Mouse (Mus musculus) neural tube, embryonic 12.5 days (tissue): ENCODE data around the gene Slc10a7. TPM values are rescaled to one million over a fixed set of nuclear protein-coding genes. Genes with fewer than 3 reads are reported as not detected.

Experiments used
- ATAC-seq: fragments of 200-750 bp; cut with Nextera tagmentation; 2 replicates; pipeline ENCODE4 v1.8.0; 2017; ENCODE audit warnings: low read depth, mild to moderate bottlenecking, moderate TSS enrichment, moderate library complexity; ENCODE audit not compliant: low FRiP score
- H3K27ac ChIP-seq: fragments of 300-500 bp; sonication (generic); 2 replicates; pipeline ENCODE4 v1.5.1; 2016
- H3K27me3 ChIP-seq: fragments of 300-500 bp; sonication (generic); replicated peaks from 2 replicates; pipeline ENCODE4 v1.6.1; 2016; ENCODE audit warnings: mild to moderate bottlenecking
- H3K36me3 ChIP-seq: fragments of 300-500 bp; sonication (generic); 2 replicates; pipeline ENCODE4 v1.6.1; 2016; ENCODE audit warnings: mild to moderate bottlenecking
- H3K4me1 ChIP-seq: fragments of 300-500 bp; sonication (generic); 2 replicates; pipeline ENCODE4 v1.6.1; 2016
- H3K4me2 ChIP-seq: fragments of 300-500 bp; sonication (generic); replicated peaks from 2 replicates; pipeline ENCODE4 v1.6.1; 2016; ENCODE audit warnings: mild to moderate bottlenecking
- H3K4me3 ChIP-seq: fragments of 300-500 bp; sonication (generic); 2 replicates; pipeline ENCODE4 v1.5.1; 2016
- H3K9ac ChIP-seq: fragments of 300-500 bp; sonication (generic); 2 replicates; pipeline ENCODE4 v1.6.1; 2016; ENCODE audit warnings: mild to moderate bottlenecking
- H3K9me3 ChIP-seq: fragments of 300-500 bp; sonication (generic); 2 replicates; pipeline ENCODE4 v1.6.1; 2016; ENCODE audit warnings: mild to moderate bottlenecking
- WGBS: fragments of 180-500 bp; shearing (Covaris S2); methylation state at CpG from one replicate; pipeline ENCODE4 v1.1.7; 2016; 5-methylcytosine and 5-hydroxymethylcytosine counted together
- polyA plus RNA-seq: library from polyadenylated mRNA; unstranded; fragments of >200 nt; fragmentation: Nextera tagmentation; extraction: Ambion mirVana; gene quantifications from 2 replicates; pipeline ENCODE4 v1.2.1, GENCODE M21; 2016

Gene Slc10a7
- polyA plus RNA-seq, 1 experiment from 2014 or later = 12.9 TPM

DNA sequence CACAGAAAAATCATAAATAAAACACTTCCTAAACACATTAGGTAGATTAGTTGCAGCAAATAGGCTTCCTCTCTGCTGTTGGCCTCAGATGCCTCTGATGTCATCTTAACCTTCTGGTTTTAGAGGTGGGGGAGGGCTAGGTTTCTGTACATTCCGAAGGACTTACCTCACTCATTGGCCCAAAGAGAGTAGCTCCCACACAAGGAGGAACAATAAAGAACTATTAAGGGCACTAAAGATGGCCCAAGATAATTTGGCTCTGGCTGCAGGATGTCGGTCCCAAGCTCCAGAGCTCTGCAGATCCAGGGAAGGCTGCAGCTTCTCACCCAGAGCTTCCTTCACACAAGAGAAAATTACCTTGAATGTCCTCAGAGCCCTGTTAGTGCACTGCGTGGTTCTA lies 75.7 kb downstream of the Slc10a7 start:
- Histone ChIP-seq H3K9ac (no peak overlapping the region), H3K4me1 (peaks cover 5% of the 10 kb centered on the region; the same call in 1 of the 2 replicates), H3K27me3 (no peaks in the 10 kb centered on the region), H3K4me2 (no peak overlapping the region), H3K9me3 (no peaks in the 10 kb centered on the region), H3K27ac (no peak overlapping the region), H3K36me3 (no peaks in the 10 kb centered on the region), H3K4me3 (no peak overlapping the region)
- ATAC-seq = no peak
- 28% methylated on average over 3 of the region's 3 CpGs for WGBS

GRCm38 (mm10) chr8:78595481-78595908 lies 86.3 kb downstream of the Slc10a7 start:
- Histone ChIP-seq H3K4me2 (no peak overlapping the region; the same call in 1 of the 2 replicates), H3K9ac (no peak overlapping the region), H3K27me3 (no peaks in the 10 kb centered on the region), H3K4me1 (peaks cover 18% of the 10 kb centered on the region), H3K27ac (no peak overlapping the region), H3K4me3 (no peak overlapping the region), H3K36me3 (no peaks in the 10 kb centered on the region), H3K9me3 (no peaks in the 10 kb centered on the region)
- 18% methylated on average over 6 of the region's 6 CpGs for WGBS
- ATAC-seq = peak; percentile 83

DNA sequence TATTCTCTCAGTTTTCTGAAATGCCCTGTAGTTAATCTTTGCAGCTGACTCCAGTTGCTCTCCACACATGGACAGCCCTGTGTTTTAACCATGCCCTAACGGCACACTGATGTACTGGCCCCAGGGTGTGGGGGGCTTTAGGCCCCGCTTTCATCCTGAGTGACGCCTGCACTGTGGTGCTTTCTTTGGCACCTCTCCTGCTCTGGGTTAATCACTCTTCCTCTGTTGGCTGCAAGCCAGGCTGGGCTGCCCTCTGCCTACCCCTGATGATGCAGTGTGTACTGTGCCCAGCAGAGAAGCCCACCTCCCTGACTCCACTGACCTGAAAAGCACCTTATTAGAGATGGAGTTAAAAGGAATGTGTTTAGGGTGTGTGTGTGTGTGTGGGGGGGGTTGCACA lies 89.1 kb downstream of the Slc10a7 start:
- Histone ChIP-seq H3K9me3 (no peaks in the 10 kb centered on the region), H3K27ac (no peak overlapping the region), H3K9ac (no peak overlapping the region), H3K36me3 (no peaks in the 10 kb centered on the region), H3K27me3 (no peaks in the 10 kb centered on the region), H3K4me2 (no peak overlapping the region), H3K4me1 (peaks cover 18% of the 10 kb centered on the region), H3K4me3 (no peak overlapping the region)
- ATAC-seq = peak; percentile 70
- 27% methylated on average over 3 of the region's 3 CpGs for WGBS

DNA sequence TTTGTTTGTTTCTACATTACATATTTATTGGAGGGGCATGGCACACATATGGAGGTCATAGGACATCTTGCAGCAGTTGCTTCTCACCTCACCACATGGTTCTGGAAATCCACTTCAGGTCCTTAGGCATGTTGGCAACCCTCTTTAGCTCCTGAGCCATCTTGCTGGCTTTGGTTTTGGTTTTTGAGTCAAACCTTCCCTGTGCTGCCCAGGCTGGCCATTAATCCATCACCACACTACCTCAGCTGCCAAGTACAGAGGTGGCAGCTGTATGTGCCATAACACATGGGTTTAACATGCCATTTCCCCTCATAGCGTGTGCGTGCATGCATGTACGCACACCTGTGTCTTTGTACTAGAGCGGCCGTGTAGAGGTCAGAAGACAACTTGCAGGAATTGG lies 93.9 kb downstream of the Slc10a7 start:
- WGBS = 97% methylated on average over 5 of the region's 5 CpGs

GRCm38 (mm10) chr8:78604426-78604825 lies 95.3 kb downstream of the Slc10a7 start:
- Histone ChIP-seq H3K4me1 (no peaks in the 10 kb centered on the region), H3K9me3 (no peaks in the 10 kb centered on the region), H3K9ac (no peak overlapping the region), H3K27ac (no peak overlapping the region), H3K4me2 (no peak overlapping the region), H3K36me3 (peaks cover 7% of the 10 kb centered on the region), H3K4me3 (no peak overlapping the region), H3K27me3 (no peaks in the 10 kb centered on the region)
- ATAC-seq = no peak
- WGBS = 92% methylated on average over 9 of the region's 9 CpGs

More for the DNA sequence above, 93.9 kb downstream of the Slc10a7 start:
- Histone ChIP-seq H3K36me3 (peaks cover 7% of the 10 kb centered on the region), H3K27ac (no peak overlapping the region), H3K4me3 (no peak overlapping the region), H3K4me1 (peaks cover 5% of the 10 kb centered on the region), H3K4me2 (no peak overlapping the region), H3K9me3 (no peaks in the 10 kb centered on the region), H3K9ac (no peak overlapping the region), H3K27me3 (no peaks in the 10 kb centered on the region)
- ATAC-seq = no peak

- no peaks in the 10 kb centered on the region for H3K9me3 ChIP-seq
- no peak overlapping the region for H3K4me2 ChIP-seq
- no peaks in the 10 kb centered on the region for H3K27me3 ChIP-seq
- WGBS = 93% methylated on average over 10 of the region's 10 CpGs
- H3K9ac ChIP-seq = no peak overlapping the region
- H3K4me3 ChIP-seq = no peak overlapping the region
- no peaks in the 10 kb centered on the region for H3K4me1 ChIP-seq
- H3K36me3 ChIP-seq = peaks cover 6% of the 10 kb centered on the region
- no peak overlapping the region for H3K27ac ChIP-seq
- ATAC-seq = no peak
Measured at GRCm38 (mm10) chr8:78609301-78609700, 100.2 kb downstream of the Slc10a7 start.

DNA sequence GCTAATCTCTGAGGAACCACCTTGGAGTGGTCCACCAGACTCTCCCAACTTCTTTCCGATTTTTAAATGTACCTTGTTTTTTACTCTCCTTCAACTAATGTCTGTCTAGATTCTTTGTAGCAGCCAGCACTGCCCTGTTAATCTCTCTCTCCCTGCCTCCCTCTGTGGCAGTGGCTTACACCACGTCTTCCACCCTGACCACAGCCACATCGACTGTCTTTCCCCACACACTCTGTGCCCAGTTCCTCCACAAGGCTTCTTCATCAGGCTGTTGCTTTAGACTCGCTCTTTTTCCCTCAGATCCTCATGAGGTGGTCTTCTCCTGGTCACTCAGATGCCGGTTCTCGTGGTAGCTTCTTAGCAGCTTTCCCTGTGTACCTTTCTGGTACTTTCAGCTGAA lies 101.9 kb downstream of the Slc10a7 start:
- H3K4me3 ChIP-seq = no peak overlapping the region
- ATAC-seq = no peak
- no peaks in the 10 kb centered on the region for H3K9me3 ChIP-seq
- no peaks in the 10 kb centered on the region for H3K27me3 ChIP-seq
- no peak overlapping the region for H3K4me2 ChIP-seq
- no peak overlapping the region for H3K27ac ChIP-seq
- WGBS = 89% methylated on average over 6 of the region's 6 CpGs
- no peaks in the 10 kb centered on the region for H3K4me1 ChIP-seq
- no peaks in the 10 kb centered on the region for H3K36me3 ChIP-seq
- H3K9ac ChIP-seq = no peak overlapping the region

GRCm38 (mm10) chr8:78622362-78622761 lies 113.2 kb downstream of the Slc10a7 start:
- 77% methylated on average over 4 of the region's 4 CpGs for WGBS
- H3K9ac ChIP-seq = no peak overlapping the region
- no peaks in the 10 kb centered on the region for H3K9me3 ChIP-seq
- no peak overlapping the region for H3K4me2 ChIP-seq
- no peak for ATAC-seq
- no peak overlapping the region for H3K4me3 ChIP-seq
- H3K36me3 ChIP-seq = no peaks in the 10 kb centered on the region
- peaks cover 6% of the 10 kb centered on the region for H3K4me1 ChIP-seq
- no peak overlapping the region for H3K27ac ChIP-seq
- no peaks in the 10 kb centered on the region for H3K27me3 ChIP-seq

DNA sequence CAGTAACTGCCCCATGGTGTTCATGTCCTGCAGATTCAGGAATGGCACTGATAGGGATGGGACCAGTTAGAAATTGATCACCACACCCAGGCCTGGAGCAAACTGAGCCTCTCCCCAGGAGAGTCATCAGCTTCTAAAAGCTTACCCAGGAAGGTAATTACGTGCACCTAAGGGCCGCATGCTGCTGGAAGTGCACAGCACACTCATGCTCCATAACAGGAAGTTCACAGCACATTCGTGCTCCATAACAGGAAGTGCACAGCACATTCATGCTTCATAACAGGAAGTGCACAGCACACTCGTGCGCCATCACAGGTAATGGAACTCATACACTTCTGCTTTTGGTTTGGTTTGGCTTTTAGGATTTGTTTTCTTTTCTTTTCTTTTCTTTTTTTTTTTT lies 114.8 kb downstream of the Slc10a7 start:
- Histone ChIP-seq H3K4me1 (peaks cover 6% of the 10 kb centered on the region), H3K4me2 (no peak overlapping the region), H3K27ac (no peak overlapping the region), H3K4me3 (no peak overlapping the region), H3K27me3 (no peaks in the 10 kb centered on the region), H3K36me3 (no peaks in the 10 kb centered on the region), H3K9ac (no peak overlapping the region), H3K9me3 (no peaks in the 10 kb centered on the region)
- ATAC-seq = no peak
- WGBS = 73% methylated on average over 5 of the region's 5 CpGs

GRCm38 (mm10) chr8:78624738-78625442 lies 115.7 kb downstream of the Slc10a7 start:
- no peak overlapping the region for H3K27ac ChIP-seq
- no peaks in the 10 kb centered on the region for H3K9me3 ChIP-seq
- peaks cover 6% of the 10 kb centered on the region for H3K4me1 ChIP-seq
- H3K4me2 ChIP-seq = no peak overlapping the region
- no peaks in the 10 kb centered on the region for H3K36me3 ChIP-seq
- ATAC-seq = peak; percentile 64; the same call in 1 of the 2 replicates
- H3K27me3 ChIP-seq = no peaks in the 10 kb centered on the region
- WGBS = 17% methylated on average over 12 of the region's 12 CpGs
- no peak overlapping the region for H3K9ac ChIP-seq
- no peak overlapping the region for H3K4me3 ChIP-seq

DNA sequence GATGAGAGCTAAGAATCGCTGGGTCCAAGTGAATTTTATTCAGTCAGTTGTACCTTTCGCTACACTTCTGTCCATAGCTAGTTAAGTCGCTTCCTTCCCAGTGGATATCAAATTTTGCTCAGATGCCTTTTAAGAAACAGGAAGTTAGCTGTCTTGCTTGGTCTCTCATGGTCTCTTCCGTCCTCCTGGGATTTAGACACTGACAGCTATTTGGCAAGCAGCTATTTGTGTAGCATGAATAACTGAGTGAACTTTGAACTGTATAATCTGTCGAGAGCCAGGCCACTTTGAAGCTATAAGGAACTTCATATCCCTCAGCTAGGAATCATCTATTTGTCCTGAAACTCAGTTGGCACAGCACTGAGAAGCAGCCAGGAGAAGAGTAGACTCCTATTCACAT lies 117.5 kb downstream of the Slc10a7 start:
- Histone ChIP-seq H3K36me3 (no peaks in the 10 kb centered on the region), H3K4me2 (no peak overlapping the region), H3K9me3 (no peaks in the 10 kb centered on the region), H3K4me1 (peaks cover 6% of the 10 kb centered on the region), H3K27ac (no peak overlapping the region), H3K4me3 (no peak overlapping the region), H3K27me3 (no peaks in the 10 kb centered on the region), H3K9ac (no peak overlapping the region)
- 81% methylated on average over 5 of the region's 5 CpGs for WGBS
- ATAC-seq = no peak

DNA sequence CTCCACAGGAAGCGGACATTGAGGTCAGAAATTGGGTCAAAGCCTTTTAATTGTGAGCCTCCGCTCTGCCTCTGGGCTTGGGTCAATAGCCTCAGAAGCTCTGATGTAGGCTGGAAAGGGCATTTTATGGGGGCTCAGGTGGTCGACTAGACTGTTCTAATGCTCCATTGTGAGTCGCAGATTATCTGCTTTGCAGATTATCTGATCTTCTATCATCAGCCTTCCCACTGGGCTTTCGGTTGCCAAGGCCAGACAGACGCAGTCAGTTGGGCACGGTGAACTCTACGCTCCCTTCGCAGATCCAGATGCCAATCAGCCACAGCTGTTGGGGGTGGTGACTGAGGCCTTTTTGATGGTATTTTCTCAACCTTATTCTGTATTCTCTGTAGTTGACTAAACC lies 118.6 kb downstream of the Slc10a7 start:
- Histone ChIP-seq H3K9me3 (no peaks in the 10 kb centered on the region), H3K27me3 (no peaks in the 10 kb centered on the region), H3K4me1 (peaks cover 6% of the 10 kb centered on the region), H3K4me3 (no peak overlapping the region), H3K9ac (no peak overlapping the region), H3K27ac (no peak overlapping the region), H3K36me3 (no peaks in the 10 kb centered on the region), H3K4me2 (no peak overlapping the region)
- WGBS = 63% methylated on average over 9 of the region's 9 CpGs
- no peak for ATAC-seq
